ENCODE assay signal across 34 mouse cellular contexts in genomic region chr5:76052782-76053181, GRCm38 (mm10).
"Had no signal": no experiment of that assay in that cellular context is flagged by ENCODE, and none has a peak within 500 bp of the region (broad histone marks: within the 10 kb centered on the region; RNA-seq: fewer than 3 reads in every experiment).

No protein-coding gene starts in this region.

- H3K36me3 ChIP-seq: heart, embryonic 12.5 days; heart, embryonic 13.5 days; heart, embryonic 15.5 days; hindbrain, embryonic 10.5 days; hindbrain, embryonic 12.5 days; hindbrain, embryonic 13.5 days; hindbrain, embryonic 15.5 days; intestine, embryonic 15.5 days; kidney, embryonic 15.5 days had no signal

- H3K27ac ChIP-seq: heart, embryonic 13.5 days; heart, embryonic 15.5 days; hindbrain, embryonic 10.5 days; hindbrain, embryonic 12.5 days; hindbrain, embryonic 13.5 days; hindbrain, embryonic 14.5 days; hindbrain, embryonic 15.5 days; hindbrain, postnatal 0 days; intestine, embryonic 15.5 days; kidney, embryonic 15.5 days; kidney, postnatal 0 days; layer of hippocampus, adult 2 months; left cerebral cortex, adult 2 months had no signal

- H3K27me3 ChIP-seq: heart, embryonic 12.5 days; heart, embryonic 13.5 days; heart, embryonic 15.5 days; hindbrain, embryonic 12.5 days; hindbrain, embryonic 13.5 days; hindbrain, embryonic 15.5 days; intestine, embryonic 15.5 days; kidney, embryonic 15.5 days had no signal

- H3K4me3 ChIP-seq: heart, embryonic 12.5 days; heart, embryonic 13.5 days; heart, embryonic 15.5 days; hindbrain, embryonic 10.5 days; hindbrain, embryonic 12.5 days; hindbrain, embryonic 13.5 days; hindbrain, embryonic 15.5 days; intestine, embryonic 15.5 days; kidney, embryonic 15.5 days; layer of hippocampus, adult 2 months; left cerebral cortex, adult 2 months had no signal

- H3K4me2 ChIP-seq: heart, embryonic 11.5 days; heart, embryonic 12.5 days; heart, embryonic 13.5 days; heart, embryonic 15.5 days; hindbrain, embryonic 12.5 days; hindbrain, embryonic 13.5 days; hindbrain, embryonic 14.5 days; hindbrain, embryonic 15.5 days; intestine, embryonic 15.5 days; kidney, embryonic 15.5 days had no signal

- H3K9ac ChIP-seq: heart, embryonic 12.5 days; heart, embryonic 13.5 days; heart, embryonic 15.5 days; hindbrain, embryonic 12.5 days; hindbrain, embryonic 13.5 days; hindbrain, embryonic 14.5 days; hindbrain, embryonic 15.5 days; intestine, embryonic 15.5 days; kidney, embryonic 15.5 days had no signal

- H3K9me3 ChIP-seq: heart, embryonic 12.5 days; heart, embryonic 13.5 days; heart, embryonic 15.5 days; hindbrain, embryonic 10.5 days; hindbrain, embryonic 12.5 days; hindbrain, embryonic 13.5 days; hindbrain, embryonic 15.5 days; intestine, embryonic 15.5 days; kidney, embryonic 15.5 days had no signal

- DNase-seq: heart, postnatal 14 days; heart, postnatal 36 days; heart, postnatal 4 days; kidney, adult 11 months; kidney, adult 18-20 months; kidney, adult 2 months; kidney, adult 8-10 months; kidney, adult 9 months; kidney, postnatal 10 days; kidney, postnatal 14 days; kidney, postnatal 25 days; kidney, postnatal 36 days; kidney, postnatal 4 days; layer of hippocampus, adult 9-11 months; layer of hippocampus, postnatal 36 days had no signal

- ATAC-seq: hindbrain, embryonic 16.5 days; hindbrain, postnatal 0 days; inflammation-experienced regulatory T-cells, adult 6 months; intestine, embryonic 15.5 days; intestine, embryonic 16.5 days; intestine, postnatal 0 days had no signal

- H3K4me1 ChIP-seq: heart, embryonic 12.5 days; heart, embryonic 13.5 days; heart, embryonic 15.5 days; hindbrain, embryonic 10.5 days; hindbrain, embryonic 12.5 days; hindbrain, embryonic 13.5 days; hindbrain, embryonic 15.5 days; intestine, embryonic 15.5 days; kidney, embryonic 15.5 days had no signal
